Mouse (Mus musculus): ENCODE measurements at regions not wholly inside any gene's neighbourhood (a gene's known extent, or its start where the extent isn't known, plus 50 kb on each side); places are given as distances from the start of the nearest gene placed in this dataset.
A peak's percentile ranks its signal among the peaks of the same experiment; 100 is the strongest.

DNA sequence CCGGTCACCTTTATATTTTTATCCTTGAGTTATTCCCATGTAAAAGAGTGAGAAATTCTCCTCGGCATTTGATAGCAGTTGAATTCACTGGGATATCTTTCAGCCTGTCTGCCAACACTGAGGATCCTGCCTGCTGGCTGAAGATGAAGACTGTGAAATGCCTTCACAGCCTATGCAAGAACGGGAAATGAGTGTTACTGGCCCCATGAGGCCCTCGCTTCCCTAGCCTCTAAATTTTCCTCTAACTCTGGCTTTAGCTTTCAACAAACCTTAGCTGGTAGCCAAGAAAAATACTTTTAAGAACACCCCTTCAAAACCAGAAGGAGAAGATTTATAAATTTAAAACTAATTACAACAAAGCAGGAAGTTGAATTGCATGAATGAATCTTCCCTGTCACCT lies 285.8 kb downstream of the Pax1 start:
- Histone ChIP-seq H3K9me3 (no peaks in the 10 kb centered on the region), H3K4me1 (no peaks in the 10 kb centered on the region), H3K27me3 (no peaks in the 10 kb centered on the region), H3K27ac (no peak overlapping the region), H3K4me3 (replicated peaks) (no peak overlapping the region), H3K9ac (no peak overlapping the region), H3K4me2 (no peak overlapping the region), H3K36me3 (replicated peaks) (no peaks in the 10 kb centered on the region)
- no peak for ATAC-seq (ENCODE audit: low FRiP score)
- WGBS, result 88% methylated on average over 4 of the region's 4 CpGs

GRCm38 (mm10) chr2:147637882-147638281 lies 276.2 kb downstream of the Pax1 start:
- Histone ChIP-seq H3K36me3 (replicated peaks) (no peaks in the 10 kb centered on the region), H3K27ac (no peak overlapping the region), H3K27me3 (no peaks in the 10 kb centered on the region), H3K4me3 (replicated peaks) (no peak overlapping the region), H3K9ac (no peak overlapping the region), H3K4me2 (no peak overlapping the region), H3K9me3 (no peaks in the 10 kb centered on the region), H3K4me1 (peaks cover 3% of the 10 kb centered on the region)
- no peak for ATAC-seq (ENCODE audit: low FRiP score)
- WGBS, result 81% methylated on average over 1 of the region's 1 CpGs

- no peak overlapping the region for H3K9ac ChIP-seq
- H3K36me3 ChIP-seq (replicated peaks), result no peaks in the 10 kb centered on the region
- no peak overlapping the region for H3K27ac ChIP-seq
- peaks cover 6% of the 10 kb centered on the region for H3K4me1 ChIP-seq
- 37% methylated on average over 6 of the region's 6 CpGs for WGBS
- ATAC-seq (ENCODE audit: low FRiP score), result 0 out of 2 replicates have a peak, but pooled peaks have one; percentile 46
- H3K9me3 ChIP-seq, result no peaks in the 10 kb centered on the region
- H3K4me3 ChIP-seq (replicated peaks), result no peak overlapping the region
- no peak overlapping the region for H3K4me2 ChIP-seq
- no peaks in the 10 kb centered on the region for H3K27me3 ChIP-seq
Observed at GRCm38 (mm10) chr2:147632737-147633136, 271.0 kb downstream of the Pax1 start.

DNA sequence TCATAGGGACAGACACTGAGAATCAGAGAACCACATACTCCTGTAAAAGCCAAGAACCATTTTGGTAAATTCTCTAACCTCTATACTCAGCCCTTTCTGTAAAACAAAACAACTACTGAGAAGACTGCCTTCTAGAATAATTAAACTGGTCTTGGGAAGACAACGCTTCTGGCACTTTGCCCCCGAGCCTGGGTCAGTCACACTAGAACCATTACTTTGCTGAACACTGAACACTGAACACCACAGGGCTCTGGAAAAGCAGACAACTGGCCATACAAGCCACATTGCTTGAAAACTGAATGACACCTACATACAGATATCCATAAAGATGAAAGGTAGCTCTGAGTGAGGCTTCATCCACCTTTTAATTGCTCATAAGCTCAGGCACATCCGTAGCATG lies 268.0 kb downstream of the Pax1 start:
- no peak overlapping the region for H3K4me2 ChIP-seq
- H3K4me1 ChIP-seq, result peaks cover 6% of the 10 kb centered on the region
- H3K4me3 ChIP-seq (replicated peaks), result no peak overlapping the region
- no peak for ATAC-seq (ENCODE audit: low FRiP score)
- H3K27me3 ChIP-seq, result no peaks in the 10 kb centered on the region
- no peak overlapping the region for H3K9ac ChIP-seq
- H3K36me3 ChIP-seq (replicated peaks), result no peaks in the 10 kb centered on the region
- WGBS, result 89% methylated on average over 3 of the region's 3 CpGs
- H3K9me3 ChIP-seq, result no peaks in the 10 kb centered on the region
- H3K27ac ChIP-seq, result no peak overlapping the region

DNA sequence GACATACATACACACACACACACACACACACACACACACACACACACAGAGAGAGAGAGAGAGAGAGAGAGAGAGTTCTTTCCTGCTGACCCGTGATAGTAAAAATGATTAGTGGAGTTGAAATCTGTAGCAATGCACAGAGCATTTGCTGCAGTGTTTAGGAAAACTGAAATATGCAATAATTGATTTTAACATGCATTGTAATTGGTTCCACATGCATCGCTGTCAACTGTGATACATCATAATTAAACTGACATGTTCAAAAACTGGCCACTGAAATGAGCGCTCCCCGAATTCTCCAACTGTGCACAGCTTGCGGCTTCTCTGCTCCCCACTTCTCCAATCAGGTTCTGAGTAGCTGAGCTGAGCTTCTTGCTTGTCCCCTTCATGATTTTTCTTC lies 265.4 kb downstream of the Pax1 start:
- Histone ChIP-seq H3K4me1 (no peaks in the 10 kb centered on the region), H3K36me3 (replicated peaks) (no peaks in the 10 kb centered on the region), H3K27ac (no peak overlapping the region), H3K4me3 (replicated peaks) (no peak overlapping the region), H3K9me3 (no peaks in the 10 kb centered on the region), H3K9ac (no peak overlapping the region), H3K4me2 (no peak overlapping the region), H3K27me3 (no peaks in the 10 kb centered on the region)
- 89% methylated on average over 5 of the region's 5 CpGs for WGBS
- no peak for ATAC-seq (ENCODE audit: low FRiP score)

- 92% methylated on average over 4 of the region's 4 CpGs for WGBS
- no peak for ATAC-seq (ENCODE audit: low FRiP score)
Observed at GRCm38 (mm10) chr2:147623116-147623515, 261.4 kb downstream of the Pax1 start.

DNA sequence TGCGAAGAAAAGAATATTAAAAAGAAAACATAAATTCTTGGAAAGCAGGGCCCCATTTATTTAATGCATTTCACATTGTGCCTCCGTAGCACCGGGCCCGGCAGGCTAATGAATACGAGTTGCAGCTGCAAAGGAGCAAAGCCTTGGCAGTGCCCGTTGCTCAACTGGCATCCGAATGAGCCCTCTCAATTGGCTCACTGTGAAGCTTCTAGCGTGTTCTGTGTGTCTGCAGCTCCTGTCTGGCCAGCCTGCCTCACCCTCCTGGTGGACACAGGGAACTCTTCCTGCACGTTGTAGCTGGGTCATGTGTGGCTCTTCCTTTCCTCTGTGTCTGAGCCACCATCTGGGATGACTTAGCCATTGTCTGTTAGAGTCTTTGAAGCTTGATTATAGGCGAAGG lies 256.1 kb downstream of the Pax1 start:
- no peak for ATAC-seq (ENCODE audit: low FRiP score)
- WGBS, result 74% methylated on average over 10 of the region's 10 CpGs

More at GRCm38 (mm10) chr2:147623116-147623515, 261.4 kb downstream of the Pax1 start:
- Histone ChIP-seq H3K4me2 (no peak overlapping the region), H3K4me1 (no peaks in the 10 kb centered on the region), H3K4me3 (replicated peaks) (no peak overlapping the region), H3K27me3 (no peaks in the 10 kb centered on the region), H3K9me3 (no peaks in the 10 kb centered on the region), H3K36me3 (replicated peaks) (no peaks in the 10 kb centered on the region), H3K9ac (no peak overlapping the region), H3K27ac (no peak overlapping the region)

DNA sequence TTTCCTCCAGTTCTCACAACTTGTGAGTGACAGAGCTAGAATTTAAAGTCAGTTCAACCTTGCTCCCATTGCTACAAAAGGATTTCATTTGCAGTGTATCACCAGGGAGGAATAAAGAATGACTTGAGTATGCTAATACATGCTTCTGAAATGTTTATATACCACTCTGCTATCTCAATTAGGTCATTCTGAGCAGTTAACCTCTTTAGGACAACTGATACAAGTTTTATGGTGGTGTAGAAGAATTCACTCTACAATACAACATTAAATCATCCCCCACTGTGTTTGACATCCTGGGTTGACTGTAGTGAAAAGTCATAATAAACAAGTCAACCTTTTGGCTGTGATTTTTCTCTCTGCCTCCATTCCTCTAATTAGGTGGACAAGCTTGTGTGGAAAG lies 248.6 kb downstream of the Pax1 start:
- ATAC-seq (ENCODE audit: low FRiP score), result no peak
- Histone ChIP-seq H3K9ac (no peak overlapping the region), H3K4me1 (no peaks in the 10 kb centered on the region), H3K4me3 (replicated peaks) (no peak overlapping the region), H3K9me3 (no peaks in the 10 kb centered on the region), H3K27me3 (no peaks in the 10 kb centered on the region), H3K27ac (no peak overlapping the region), H3K36me3 (replicated peaks) (no peaks in the 10 kb centered on the region), H3K4me2 (no peak overlapping the region)

More for the DNA sequence above, 256.1 kb downstream of the Pax1 start:
- Histone ChIP-seq H3K4me3 (replicated peaks) (no peak overlapping the region), H3K9me3 (no peaks in the 10 kb centered on the region), H3K27ac (no peak overlapping the region), H3K9ac (no peak overlapping the region), H3K4me2 (no peak overlapping the region), H3K36me3 (replicated peaks) (no peaks in the 10 kb centered on the region), H3K4me1 (no peaks in the 10 kb centered on the region), H3K27me3 (no peaks in the 10 kb centered on the region)

GRCm38 (mm10) chr2:147601639-147602038 lies 239.9 kb downstream of the Pax1 start:
- no peaks in the 10 kb centered on the region for H3K9me3 ChIP-seq
- H3K4me2 ChIP-seq, result no peak overlapping the region
- no peak overlapping the region for H3K4me3 ChIP-seq (replicated peaks)
- no peak for ATAC-seq (ENCODE audit: low FRiP score)
- no peaks in the 10 kb centered on the region for H3K4me1 ChIP-seq
- no peak overlapping the region for H3K27ac ChIP-seq
- no peaks in the 10 kb centered on the region for H3K27me3 ChIP-seq
- H3K36me3 ChIP-seq (replicated peaks), result no peaks in the 10 kb centered on the region
- no peak overlapping the region for H3K9ac ChIP-seq
- WGBS, result 80% methylated on average over 2 of the region's 2 CpGs

- Histone ChIP-seq H3K4me1 (no peaks in the 10 kb centered on the region), H3K9ac (no peak overlapping the region), H3K4me3 (replicated peaks) (no peak overlapping the region), H3K36me3 (replicated peaks) (no peaks in the 10 kb centered on the region), H3K27ac (no peak overlapping the region), H3K27me3 (no peaks in the 10 kb centered on the region), H3K9me3 (no peaks in the 10 kb centered on the region), H3K4me2 (no peak overlapping the region)
- 90% methylated on average over 1 of the region's 1 CpGs for WGBS
- ATAC-seq (ENCODE audit: low FRiP score), result no peak
Observed at GRCm38 (mm10) chr2:147572413-147572812, 210.7 kb downstream of the Pax1 start.

DNA sequence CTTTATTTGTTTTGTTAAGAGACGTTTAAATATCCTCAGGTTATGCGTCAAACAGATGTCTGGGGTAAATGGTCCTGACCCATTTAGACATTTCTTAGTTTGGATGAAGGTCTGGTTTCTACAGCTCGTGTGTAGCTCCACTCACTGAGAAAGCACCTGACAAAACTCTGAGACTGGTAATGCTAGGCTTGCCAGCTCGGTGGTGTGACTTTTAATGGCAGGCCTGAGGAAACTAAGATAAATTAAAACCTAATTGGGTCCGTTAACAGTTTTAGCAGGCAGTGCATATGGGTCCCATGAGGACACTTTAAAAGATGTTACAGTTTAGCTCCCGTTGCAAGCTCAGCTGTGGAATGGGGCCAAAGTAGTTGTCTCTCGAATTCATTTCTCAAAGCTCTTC lies 199.5 kb downstream of the Pax1 start:
- WGBS, result 79% methylated on average over 7 of the region's 7 CpGs
- no peak overlapping the region for H3K27ac ChIP-seq
- no peak for ATAC-seq (ENCODE audit: low FRiP score)
- no peak overlapping the region for H3K9ac ChIP-seq
- H3K27me3 ChIP-seq, result no peaks in the 10 kb centered on the region
- no peaks in the 10 kb centered on the region for H3K4me1 ChIP-seq
- H3K9me3 ChIP-seq, result no peaks in the 10 kb centered on the region
- no peaks in the 10 kb centered on the region for H3K36me3 ChIP-seq (replicated peaks)
- H3K4me2 ChIP-seq, result no peak overlapping the region
- H3K4me3 ChIP-seq (replicated peaks), result no peak overlapping the region

GRCm38 (mm10) chr2:147560426-147561155 lies 198.9 kb downstream of the Pax1 start:
- Histone ChIP-seq H3K4me2 (no peak overlapping the region), H3K9me3 (no peaks in the 10 kb centered on the region), H3K4me1 (no peaks in the 10 kb centered on the region), H3K27ac (no peak overlapping the region), H3K9ac (no peak overlapping the region), H3K36me3 (replicated peaks) (no peaks in the 10 kb centered on the region), H3K27me3 (no peaks in the 10 kb centered on the region), H3K4me3 (replicated peaks) (no peak overlapping the region)
- WGBS, result 88% methylated on average over 20 of the region's 20 CpGs
- no peak for ATAC-seq (ENCODE audit: low FRiP score)

- Histone ChIP-seq H3K9ac (no peak overlapping the region), H3K4me3 (replicated peaks) (no peak overlapping the region), H3K27ac (no peak overlapping the region), H3K4me1 (no peaks in the 10 kb centered on the region), H3K9me3 (no peaks in the 10 kb centered on the region), H3K27me3 (no peaks in the 10 kb centered on the region), H3K4me2 (no peak overlapping the region), H3K36me3 (replicated peaks) (no peaks in the 10 kb centered on the region)
- WGBS, result 76% methylated on average over 2 of the region's 2 CpGs
- ATAC-seq (ENCODE audit: low FRiP score), result no peak
Observed at GRCm38 (mm10) chr2:147529161-147529560, 167.4 kb downstream of the Pax1 start.

Data from forebrain, embryonic 12.5 days (tissue).